Mouse (Mus musculus) cerebellum, postnatal 10 days (tissue): ENCODE measurements at regions not wholly inside any gene's neighbourhood (a gene's known extent, or its start where the extent isn't known, plus 50 kb on each side); places are given as distances from the start of the nearest gene placed in this dataset.

Experiments used
- DNase-seq, 2 experiments: peaks; one replicate each; pipeline ENCODE4 v3.0.0; 2021; ENCODE audit warnings: mixed read lengths in 2 of 2

DNA sequence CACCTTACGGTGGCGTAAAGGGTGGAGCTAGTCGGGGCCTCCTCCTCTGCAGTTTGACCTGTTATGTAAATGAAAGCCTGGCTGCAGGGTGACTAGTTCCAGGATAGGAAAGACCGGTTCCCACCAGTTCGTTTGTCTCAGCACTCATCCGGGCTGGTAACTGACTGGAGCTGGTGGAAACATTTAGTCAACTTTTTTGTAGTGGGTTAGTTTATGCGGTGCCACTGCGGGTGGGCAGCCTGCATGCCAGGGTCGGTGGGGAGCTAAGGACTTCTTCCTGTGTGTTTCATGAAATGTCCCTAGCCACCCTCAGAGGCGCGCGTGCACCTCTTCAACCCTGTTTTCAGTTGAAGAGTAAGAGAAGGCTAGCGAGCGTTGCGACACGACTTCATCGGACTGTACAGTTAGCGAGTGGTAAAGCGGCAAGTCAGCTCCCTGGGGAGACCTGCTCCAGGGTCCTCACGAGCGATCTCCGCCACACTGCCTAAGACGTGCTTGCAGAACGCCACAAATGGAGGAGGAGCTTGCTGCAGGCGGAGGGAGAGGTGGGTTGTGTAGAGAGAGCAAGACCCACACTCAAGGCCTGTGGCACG is 76.5 kb upstream of the Gadd45a start:
- peak; percentile 17 to 18 for DNase-seq

- DNase-seq: no peak
These were observed 76.0 kb upstream of the Gadd45a start for GRCm38 (mm10) chr6:67113261-67113660.

GRCm38 (mm10) chr6:67112311-67112710 is 75.1 kb upstream of the Gadd45a start:
- no peak for DNase-seq

DNA sequence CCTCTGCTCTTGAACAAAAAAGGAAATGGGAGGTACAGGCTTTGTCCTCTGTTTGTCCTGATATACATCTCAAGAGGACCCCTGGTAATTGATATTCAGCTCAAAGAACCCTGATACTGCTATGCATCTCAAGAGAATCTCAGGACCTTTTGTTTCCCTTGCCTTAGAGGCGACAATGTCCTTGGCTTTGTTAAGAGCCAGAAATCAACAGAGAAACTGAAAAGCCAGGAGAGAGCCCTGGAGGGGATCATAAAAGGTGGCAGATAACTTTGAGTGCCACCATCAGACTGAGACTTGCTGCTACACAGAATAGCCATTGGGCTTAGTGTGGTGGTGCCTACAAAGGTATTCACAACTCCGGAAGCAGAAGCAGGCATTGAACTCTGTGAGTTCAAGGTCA is 74.3 kb upstream of the Gadd45a start:
- no peak for DNase-seq

GRCm38 (mm10) chr6:67110391-67110790 is 73.1 kb upstream of the Gadd45a start:
- no peak for DNase-seq

GRCm38 (mm10) chr6:67109774-67110173 is 72.5 kb upstream of the Gadd45a start:
- DNase-seq: no peak

GRCm38 (mm10) chr6:67107517-67107916 is 70.3 kb upstream of the Gadd45a start:
- DNase-seq: no peak

DNA sequence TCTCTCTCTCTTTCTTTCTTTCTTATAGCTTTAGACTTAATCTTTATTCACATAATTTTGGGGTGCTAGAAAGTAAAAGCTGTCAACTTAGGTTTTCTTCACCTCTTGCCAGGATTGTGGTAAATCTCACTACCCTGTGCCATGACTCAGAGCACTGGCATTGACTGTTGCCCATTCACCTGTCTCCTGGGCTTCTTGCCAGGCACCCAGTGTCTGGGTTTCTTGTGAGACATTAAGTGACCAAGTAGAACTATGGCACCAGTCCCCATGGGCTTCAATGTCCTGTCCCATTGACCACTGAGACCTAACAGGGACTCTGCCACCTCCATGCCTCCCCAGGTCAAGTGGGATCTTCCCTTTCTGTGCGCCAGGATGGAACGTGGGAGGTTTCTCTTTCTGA is 69.2 kb upstream of the Gadd45a start:
- peak; percentile 20 to 33 for DNase-seq

- no peak for DNase-seq
These were observed 68.1 kb upstream of the Gadd45a start for GRCm38 (mm10) chr6:67105386-67105785.

- DNase-seq: no peak
These were observed 66.9 kb upstream of the Gadd45a start for GRCm38 (mm10) chr6:67104205-67104604.

DNA sequence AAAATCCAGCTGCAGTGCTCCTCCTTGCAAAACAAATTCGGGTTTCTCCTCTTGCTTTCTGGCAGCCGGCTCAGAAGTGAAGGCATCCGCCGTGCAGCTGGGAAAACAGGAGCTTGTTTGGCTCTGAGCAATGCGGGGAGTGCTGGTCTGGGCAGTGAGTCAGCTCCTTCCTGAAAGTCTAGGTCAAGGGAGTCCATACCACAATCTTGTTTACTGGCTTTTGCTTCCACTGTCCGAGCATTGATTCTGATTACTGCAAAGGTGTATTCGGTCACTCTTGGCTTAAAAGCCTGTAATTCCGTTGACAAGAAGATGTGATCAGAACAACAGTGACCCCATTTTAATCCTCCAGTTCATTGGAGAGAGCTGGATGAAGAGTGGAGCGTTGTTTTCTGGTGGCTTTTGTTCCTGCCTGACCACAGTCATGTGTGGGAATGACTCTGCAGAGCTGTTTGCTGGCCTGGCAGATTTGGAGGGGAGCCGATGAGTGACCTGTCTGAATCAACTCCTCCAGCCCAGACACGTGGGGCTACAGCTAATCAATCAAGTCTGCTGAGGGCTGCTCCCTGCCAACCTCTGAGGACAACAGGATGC is 65.4 kb upstream of the Gadd45a start:
- DNase-seq: peak; percentile 28 to 46

- DNase-seq: peak; percentile 29 to 33
These were observed 64.8 kb upstream of the Gadd45a start for GRCm38 (mm10) chr6:67102014-67102413.

GRCm38 (mm10) chr6:67094426-67094825 is 57.2 kb upstream of the Gadd45a start:
- no peak for DNase-seq

DNA sequence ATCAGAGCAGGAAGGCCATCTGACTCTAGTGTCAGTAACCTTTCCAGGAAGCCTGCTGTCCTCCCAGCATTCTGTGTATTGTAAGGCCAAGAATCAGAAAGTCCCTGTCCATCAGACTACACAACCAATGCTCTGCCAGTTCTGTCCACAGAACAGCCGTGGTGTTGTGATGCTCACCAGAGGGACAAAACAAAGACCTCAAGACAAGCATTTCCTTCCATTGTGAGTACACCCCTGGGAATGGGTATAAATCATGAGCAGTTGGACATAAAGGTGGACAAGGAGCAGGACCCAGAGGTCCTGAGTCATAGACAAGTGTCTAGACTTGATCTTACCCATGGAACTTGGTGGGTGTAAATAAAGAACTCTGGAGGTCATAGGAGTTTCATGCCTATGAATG is 55.9 kb upstream of the Gadd45a start:
- DNase-seq: no peak

DNA sequence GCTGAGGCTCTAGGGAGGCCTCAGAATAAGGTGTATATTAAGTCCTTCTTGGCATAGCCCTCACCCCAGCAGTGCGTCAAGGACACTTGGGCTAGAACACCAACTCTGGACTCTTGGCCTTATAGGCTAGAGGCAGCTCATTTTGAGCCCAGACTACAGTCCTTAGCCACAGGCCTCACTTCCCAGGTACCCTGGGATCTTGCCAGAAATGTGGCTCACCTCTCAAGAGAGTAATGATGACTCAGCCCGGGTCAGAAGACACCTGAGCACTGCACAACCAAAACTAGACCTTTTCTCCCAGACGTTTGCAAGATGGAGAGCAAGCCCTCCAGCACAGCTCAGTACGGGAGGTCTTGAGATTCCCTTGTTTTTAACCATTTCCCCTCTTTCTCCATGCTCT is 52.9 kb upstream of the Gadd45a start:
- peak; percentile 23 to 33 for DNase-seq

DNA sequence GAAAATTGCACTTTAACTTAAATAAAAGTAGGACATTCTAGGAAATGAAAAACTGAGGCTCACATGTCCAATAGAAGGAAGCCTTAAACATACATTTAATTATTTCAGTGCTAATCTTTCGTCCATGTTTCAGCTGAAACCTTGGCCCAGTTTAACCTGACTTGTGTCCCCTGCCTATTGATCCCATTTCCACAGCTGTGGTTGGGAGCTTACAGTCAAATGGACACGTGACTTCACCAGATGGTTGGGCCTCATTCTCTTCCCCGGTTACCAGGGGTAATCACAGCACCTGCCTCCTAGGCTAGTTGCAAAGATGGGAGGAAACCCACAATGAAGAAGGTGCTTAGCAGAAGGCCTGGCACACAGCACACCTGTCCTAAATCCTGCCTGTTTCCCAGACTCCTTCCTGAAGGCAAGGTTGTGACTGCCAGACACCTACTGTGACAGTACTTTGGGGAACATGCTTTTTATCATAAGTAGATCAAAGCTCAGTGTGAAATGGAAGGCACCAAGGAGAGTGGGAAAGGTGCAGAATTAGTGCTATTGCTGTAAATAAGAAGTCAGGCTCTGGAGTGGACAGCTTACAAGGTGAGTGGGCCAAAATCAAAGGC is 52.4 kb upstream of the Gadd45a start:
- peak; percentile 19 to 29 for DNase-seq

DNA sequence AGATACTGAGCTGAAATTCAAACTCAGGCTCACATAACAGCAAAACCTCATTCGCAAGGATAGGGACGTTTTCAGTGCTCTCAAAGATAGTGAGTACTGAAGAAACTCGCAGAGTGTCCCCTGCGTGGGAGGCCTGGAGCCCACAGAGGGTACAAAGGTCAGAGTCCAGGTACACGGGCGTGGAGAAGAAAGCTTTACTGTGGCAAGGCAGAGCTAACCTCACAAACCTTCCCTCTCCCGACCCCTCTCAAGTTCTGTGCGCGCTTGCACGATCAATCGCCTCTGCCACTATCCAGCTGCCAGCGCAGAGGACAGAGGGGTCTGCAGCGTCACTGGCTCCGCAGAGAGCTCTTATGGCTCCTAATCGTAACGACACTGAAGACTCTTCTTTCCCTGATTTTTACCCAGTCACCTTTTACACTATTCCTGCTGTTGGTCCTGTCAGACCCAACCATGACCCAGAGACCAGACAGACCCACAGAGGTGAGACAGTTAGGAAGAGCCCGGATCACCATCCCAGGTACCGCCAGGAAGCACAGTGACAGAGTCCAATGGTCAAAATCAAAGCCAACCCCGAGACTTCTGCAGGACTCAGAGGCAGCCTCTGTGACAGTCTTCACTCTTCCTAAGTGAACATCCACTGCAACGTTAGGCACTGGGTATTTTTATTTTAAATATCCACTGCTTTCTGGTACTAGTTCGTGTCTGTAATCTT is 51.6 kb upstream of the Gadd45a start:
- DNase-seq: no peak

- no peak for DNase-seq
These were observed 50.7 kb upstream of the Gadd45a start for GRCm38 (mm10) chr6:67087837-67088440.

GRCm38 (mm10) chr6:67087393-67087792 is 50.1 kb upstream of the Gadd45a start:
- no peak for DNase-seq
